Mouse (Mus musculus) CH12.LX (cell line): Measurements from ENCODE around the gene Oprm1. TPM values are rescaled to one million over a fixed set of nuclear protein-coding genes. Genes with fewer than 3 reads are reported as not detected.

Experiments used
- DNase-seq: peaks from one replicate; pipeline ENCODE4 v3.0.0-alpha.2; 2013; ENCODE audit errors: extremely low read depth
- H3K27ac ChIP-seq: 2 replicates; pipeline ENCODE4 v1.5.1; 2012; ENCODE audit warnings: low read depth, mild to moderate bottlenecking, control low read depth, moderate library complexity; ENCODE audit not compliant: insufficient read depth
- H3K27me3 ChIP-seq: replicated peaks from 2 replicates; pipeline ENCODE3; 2012; ENCODE audit warnings: inconsistent platforms
- H3K36me3 ChIP-seq, 2 experiments: replicated peaks in 1 of 2; 2 replicates each; pipeline versions ENCODE3 to v1.6.1; 2012; ENCODE audit warnings: inconsistent platforms in 1 of 2, low read length in 1 of 2, mild to moderate bottlenecking in 1 of 2, mixed read lengths in 1 of 2, moderate library complexity in 1 of 2; ENCODE audit not compliant: control insufficient read depth in 1 of 2, insufficient read depth in 1 of 2
- H3K4me1 ChIP-seq, 2 experiments: 2 replicates each; pipeline ENCODE4 v1.6.1; 2012; ENCODE audit warnings: inconsistent platforms in 1 of 2, moderate library complexity in 1 of 2; ENCODE audit not compliant: insufficient read depth in 2 of 2, control insufficient read depth in 1 of 2
- H3K4me2 ChIP-seq: 2 replicates; pipeline ENCODE4 v1.6.1; 2012; ENCODE audit warnings: low read depth, mild to moderate bottlenecking, control low read depth; ENCODE audit not compliant: poor library complexity, insufficient read depth, severe bottlenecking
- H3K4me3 ChIP-seq, 3 experiments: fragments of 150-350 bp in 1 of 3; sonication (generic) in 1 of 3; replicated peaks in 1 of 3; 2 replicates each; pipeline versions ENCODE3 to v1.5.1; 2011 to 2012; ENCODE audit warnings: low read depth in 2 of 3, low read length in 2 of 3, mild to moderate bottlenecking in 2 of 3, moderate library complexity in 2 of 3, control low read depth in 1 of 3, improper control_type of control experiment in 1 of 3, inconsistent platforms in 1 of 3, mixed read lengths in 1 of 3; ENCODE audit not compliant: poor library complexity in 1 of 3
- H3K79me2 ChIP-seq: replicated peaks from 2 replicates; pipeline ENCODE4 v1.6.1; 2012; ENCODE audit warnings: mild to moderate bottlenecking, moderate library complexity; ENCODE audit not compliant: control insufficient read depth, poor library complexity, insufficient read depth, severe bottlenecking; ENCODE audit errors: extremely low read depth
- H3K9ac ChIP-seq: 2 replicates; pipeline ENCODE4 v1.6.1; 2012; ENCODE audit warnings: low read depth, mild to moderate bottlenecking, control low read depth, moderate library complexity; ENCODE audit not compliant: insufficient read depth
- H3K9me3 ChIP-seq: replicated peaks from 2 replicates; pipeline ENCODE3; 2012; ENCODE audit warnings: low read length, inconsistent platforms, mixed read lengths
- CHD1 ChIP-seq: IDR thresholded peaks from 2 replicates; pipeline ENCODE4 v1.6.1; 2012; ENCODE audit warnings: low read depth, low read length, improper control_type of control experiment, inconsistent platforms
- CHD2 ChIP-seq: IDR thresholded peaks from 2 replicates; pipeline ENCODE4 v1.6.1; 2011; ENCODE audit warnings: low read length, improper control_type of control experiment
- CTCF ChIP-seq, 2 experiments: IDR thresholded peaks in 1 of 2; conservative IDR thresholded peaks in 1 of 2; 2 replicates each; pipeline ENCODE4 v1.5.1; 2011 to 2012; ENCODE audit warnings: low read depth in 2 of 2, low read length in 2 of 2, improper control_type of control experiment in 1 of 2, inconsistent platforms in 1 of 2, mild to moderate bottlenecking in 1 of 2, moderate library complexity in 1 of 2
- E2F4 ChIP-seq: IDR thresholded peaks from 2 replicates; pipeline ENCODE4 v1.6.1; 2011; ENCODE audit warnings: low read depth, low read length, improper control_type of control experiment; ENCODE audit not compliant: insufficient replicate concordance
- ELF1 ChIP-seq: IDR thresholded peaks from 2 replicates; pipeline ENCODE4 v1.6.1; 2014; ENCODE audit warnings: low read depth, mild to moderate bottlenecking, inconsistent platforms, low read length, improper control_type of control experiment
- EP300 ChIP-seq: IDR thresholded peaks from 2 replicates; pipeline ENCODE4 v1.6.1; 2011; ENCODE audit warnings: low read length, improper control_type of control experiment
- ETS1 ChIP-seq: conservative IDR thresholded peaks from 2 replicates; pipeline ENCODE4 v1.6.1; 2012; ENCODE audit warnings: low read depth, mild to moderate bottlenecking, inconsistent platforms, low read length, improper control_type of control experiment, moderate library complexity
- GABPA ChIP-seq: IDR thresholded peaks from 2 replicates; pipeline ENCODE4 v1.6.1; 2012; ENCODE audit warnings: low read depth, low read length, improper control_type of control experiment, inconsistent platforms; ENCODE audit not compliant: insufficient replicate concordance
- HCFC1 ChIP-seq: IDR thresholded peaks from 2 replicates; pipeline ENCODE4 v1.6.1; 2012; ENCODE audit warnings: low read depth, mild to moderate bottlenecking, inconsistent platforms, low read length, improper control_type of control experiment
- IRF4 ChIP-seq: IDR thresholded peaks from 2 replicates; pipeline ENCODE4 v1.6.1; 2014; ENCODE audit warnings: low read depth, mild to moderate bottlenecking, inconsistent platforms, low read length, improper control_type of control experiment
- MAFK ChIP-seq: IDR thresholded peaks from 2 replicates; pipeline ENCODE4 v1.6.1; 2011; ENCODE audit warnings: low read length, improper control_type of control experiment; ENCODE audit not compliant: insufficient replicate concordance
- MAZ ChIP-seq: IDR thresholded peaks from 2 replicates; pipeline ENCODE4 v1.6.1; 2012; ENCODE audit warnings: low read depth, mild to moderate bottlenecking, inconsistent platforms, low read length, improper control_type of control experiment, moderate library complexity
- MEF2A ChIP-seq: IDR thresholded peaks from 2 replicates; pipeline ENCODE4 v1.6.1; 2014; ENCODE audit warnings: low read depth, mild to moderate bottlenecking, inconsistent platforms, low read length, improper control_type of control experiment, borderline replicate concordance
- MXI1 ChIP-seq: IDR thresholded peaks from 2 replicates; pipeline ENCODE4 v1.6.1; 2011; ENCODE audit warnings: mild to moderate bottlenecking, low read depth, low read length, improper control_type of control experiment
- NELFE ChIP-seq: IDR thresholded peaks from 2 replicates; pipeline ENCODE4 v1.6.1; 2011; ENCODE audit warnings: low read depth, low read length, improper control_type of control experiment
- NRF1 ChIP-seq: IDR thresholded peaks from 2 replicates; pipeline ENCODE4 v1.6.1; 2014; ENCODE audit warnings: low read depth, mild to moderate bottlenecking, inconsistent platforms, low read length, improper control_type of control experiment, moderate library complexity
- PAX5 ChIP-seq: IDR thresholded peaks from 2 replicates; pipeline ENCODE4 v1.6.1; 2012; ENCODE audit warnings: low read length, inconsistent platforms, mixed read lengths
- POLR2AphosphoS2 ChIP-seq: IDR thresholded peaks from 2 replicates; pipeline ENCODE4 v1.6.1; 2011; ENCODE audit warnings: low read depth, low read length, improper control_type of control experiment
- RAD21 ChIP-seq: IDR thresholded peaks from 2 replicates; pipeline ENCODE4 v1.6.1; 2011; ENCODE audit warnings: low read depth, mild to moderate bottlenecking, low read length, improper control_type of control experiment, moderate library complexity
- RCOR1 ChIP-seq: conservative IDR thresholded peaks from 2 replicates; pipeline ENCODE4 v1.6.1; 2012; ENCODE audit warnings: low read depth, mild to moderate bottlenecking, inconsistent platforms, low read length, improper control_type of control experiment
- SIN3A ChIP-seq: IDR thresholded peaks from 2 replicates; pipeline ENCODE4 v1.6.1; 2012; ENCODE audit warnings: low read length, improper control_type of control experiment, inconsistent platforms
- SMC3 ChIP-seq: IDR thresholded peaks from 2 replicates; pipeline ENCODE4 v1.6.1; 2011; ENCODE audit warnings: low read depth, low read length, improper control_type of control experiment
- TBP ChIP-seq: conservative IDR thresholded peaks from 2 replicates; pipeline ENCODE4 v1.6.1; 2011; ENCODE audit warnings: low read depth, low read length, improper control_type of control experiment
- UBTF ChIP-seq: IDR thresholded peaks from 2 replicates; pipeline ENCODE4 v1.6.1; 2012; ENCODE audit warnings: low read depth, mild to moderate bottlenecking, inconsistent platforms, low read length, improper control_type of control experiment, moderate library complexity
- USF2 ChIP-seq: conservative IDR thresholded peaks from 2 replicates; pipeline ENCODE4 v1.6.1; 2011; ENCODE audit warnings: low read depth, low read length, improper control_type of control experiment
- ZC3H11A ChIP-seq: IDR thresholded peaks from 2 replicates; pipeline ENCODE4 v1.6.1; 2012; ENCODE audit warnings: low read depth, mild to moderate bottlenecking, inconsistent platforms, low read length, improper control_type of control experiment
- ZKSCAN1 ChIP-seq: IDR thresholded peaks from 2 replicates; pipeline ENCODE4 v1.6.1; 2012; ENCODE audit warnings: low read depth, inconsistent platforms, low read length, improper control_type of control experiment, borderline replicate concordance
- ZNF384 ChIP-seq: IDR thresholded peaks from 2 replicates; pipeline ENCODE4 v1.6.1; 2012; ENCODE audit warnings: low read depth, low read length, improper control_type of control experiment, inconsistent platforms
- dilution Hi-C: fragments of 300-500 bp; cut with MboI; formaldehyde crosslinking; loops from 2 replicates; pipeline ENCODE4 v1.14.3; 2020; ENCODE audit warnings: low sequenced_read_pairs; ENCODE audit not compliant: extremely low pct_unique_long_range_greater_than_20kb, extremely low pct_ligation_motif_present
- in situ Hi-C: fragments of 300-500 bp; cut with MboI; formaldehyde crosslinking; loops from 3 replicates; pipeline ENCODE4 v1.14.3; 2019; ENCODE audit warnings: low sequenced_read_pairs, low pct_ligation_motif_present, low pct_unique_long_range_greater_than_20kb, mixed read lengths
- polyA plus RNA-seq: library from polyadenylated mRNA; unstranded; fragments of >175 nt; gene quantifications from 2 replicates; pipeline ENCODE4 v1.2.1, GENCODE M21; 2012; ENCODE audit warnings: low read depth; ENCODE audit not compliant: insufficient read length
- total RNA-seq, 2 experiments: library from RNA; depleted of rRNA; stranded (reverse); fragments of 300-350 nt in 1 of 2; fragments of >200 nt in 1 of 2; gene quantifications; 2 replicates each; pipeline ENCODE4 v1.2.3; 2012 to 2014

Gene Oprm1
- total and polyA plus RNA-seq, 3 experiments, result not detected

DNA sequence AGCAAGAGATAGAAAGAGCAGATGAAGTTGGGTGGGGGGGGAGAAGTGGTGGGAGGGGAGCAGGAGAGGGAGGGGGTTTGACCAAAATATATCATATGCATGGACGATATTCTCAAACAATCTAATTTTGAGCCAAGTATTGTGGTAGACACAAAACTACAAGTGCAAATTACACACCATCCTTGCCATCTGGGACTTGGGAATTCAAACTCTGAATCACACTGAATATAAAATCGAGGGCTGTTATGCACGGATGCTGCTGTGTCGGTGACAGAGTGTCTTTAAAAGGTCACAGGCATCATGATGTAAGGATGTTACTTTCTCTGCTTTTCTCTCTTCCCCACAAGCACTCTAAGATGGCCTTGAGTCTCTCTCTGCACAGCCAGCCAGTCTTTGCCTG, 141.8 kb downstream of the Oprm1 start:
- no peak overlapping the region for H3K9ac ChIP-seq
- no peaks in the 10 kb centered on the region for H3K36me3 ChIP-seq
- no peak for DNase-seq
- H3K27ac ChIP-seq, result no peak overlapping the region
- H3K79me2 ChIP-seq, result no peaks in the 10 kb centered on the region
- no peaks in the 10 kb centered on the region for H3K9me3 ChIP-seq
- H3K4me1 ChIP-seq, result 0 out of 4 replicates have a peak, but pooled peaks cover 0 to 4% of the 10 kb centered on the region in 2 experiments
- dilution Hi-C loops, result no loop called here
- TF ChIP-seq IRF4, result no peak
- TF ChIP-seq MAFK, result no peak
- no peak for TF ChIP-seq MEF2A
- TF ChIP-seq ELF1, result no peak
- TF ChIP-seq, all 38 proteins: peak for 0
- no peaks in the 10 kb centered on the region for H3K27me3 ChIP-seq
- H3K4me2 ChIP-seq, result no peak overlapping the region
- H3K4me3 ChIP-seq, result no peak overlapping the region
- in situ Hi-C loops, result no loop called here

DNA sequence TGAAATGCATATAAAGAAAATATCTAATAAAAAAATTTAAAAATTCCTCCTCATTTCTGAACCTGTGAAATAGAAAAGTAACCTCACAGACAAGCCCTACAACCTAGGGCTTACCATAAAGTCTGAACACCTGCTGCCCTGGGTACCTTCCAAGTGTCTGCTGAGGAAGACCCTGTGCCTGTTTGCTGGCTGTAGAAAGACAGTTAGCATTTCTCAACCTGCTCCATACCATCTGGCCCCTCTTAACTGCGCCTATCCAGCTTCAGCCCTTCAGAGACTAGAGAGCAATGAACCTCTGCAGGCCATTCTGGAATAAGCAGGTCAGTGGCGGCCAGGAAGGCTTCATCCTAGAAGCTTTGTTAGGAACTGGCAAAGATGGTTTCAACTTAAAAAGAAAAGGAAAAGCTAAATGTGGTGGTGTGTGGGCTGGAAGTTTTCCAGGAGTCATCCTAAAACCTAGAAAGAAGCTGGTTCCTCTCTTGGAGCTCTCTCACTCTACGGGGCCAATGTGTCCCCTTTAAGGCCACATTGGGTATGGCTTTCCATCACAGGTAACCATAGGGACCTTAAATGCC, 143.6 kb downstream of the Oprm1 start:
- dilution Hi-C loops, result no loop called here
- no peaks in the 10 kb centered on the region for H3K27me3 ChIP-seq

DNA sequence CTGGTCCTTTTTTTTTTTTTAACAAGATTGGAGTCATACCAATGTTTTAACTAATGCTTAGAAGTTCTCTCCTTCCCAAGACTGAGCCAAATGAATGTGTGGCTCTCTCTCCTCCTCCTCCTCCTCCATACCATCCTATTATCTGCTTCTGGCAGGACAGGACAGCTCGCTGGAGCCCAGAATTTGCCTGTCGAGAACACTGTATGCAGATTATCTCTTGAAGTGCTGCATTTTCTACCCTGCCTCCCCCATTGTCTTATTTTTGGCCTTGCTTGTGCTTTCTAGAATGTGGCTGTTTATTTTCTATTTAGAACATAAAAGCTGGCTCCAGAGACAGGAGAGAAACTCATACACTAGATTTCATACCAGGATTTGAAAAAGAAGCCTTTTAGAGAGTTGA, 151.5 kb downstream of the Oprm1 start:
- no peaks in the 10 kb centered on the region for H3K9me3 ChIP-seq
- H3K4me1 ChIP-seq, result no peaks in the 10 kb centered on the region
- H3K27ac ChIP-seq, result no peak overlapping the region
- in situ Hi-C loops, result no loop called here
- no peak overlapping the region for H3K4me3 ChIP-seq
- H3K79me2 ChIP-seq, result no peaks in the 10 kb centered on the region
- no peak for TF ChIP-seq SMC3
- no peak for TF ChIP-seq USF2
- no peak for TF ChIP-seq E2F4
- no peak for TF ChIP-seq CTCF (conservative IDR thresholded peaks at IDR 0.05 in 1 of 2, IDR thresholded peaks at IDR 0.05 in 1 of 2; ENCODE audit: low read depth in 2 of 2, low read length in 2 of 2)
- TF ChIP-seq RAD21, result no peak
- no peak for TF ChIP-seq POLR2AphosphoS2
- TF ChIP-seq ETS1, result no peak
- TF ChIP-seq ZC3H11A, result no peak
- no peak for TF ChIP-seq SIN3A
- no peak for TF ChIP-seq MAZ
- no peak for TF ChIP-seq UBTF
- no peak for TF ChIP-seq CHD2
- no peak for TF ChIP-seq MAFK
- TF ChIP-seq EP300, result no peak
- no peak for TF ChIP-seq MXI1
- TF ChIP-seq, all 38 proteins: peak for 0
- no peak for DNase-seq
- Histone ChIP-seq H3K27me3 (no peaks in the 10 kb centered on the region), H3K9ac (no peak overlapping the region), H3K4me2 (no peak overlapping the region), H3K36me3 (peaks cover 0 to 4% of the 10 kb centered on the region in 2 experiments)
- dilution Hi-C loops, result no loop called here

More for the DNA sequence above, 143.6 kb downstream of the Oprm1 start:
- in situ Hi-C loops, result no loop called here
- TF ChIP-seq SIN3A (no peak), RCOR1 (no peak), CHD2 (no peak), SMC3 (no peak), ZKSCAN1 (no peak), TBP (no peak), PAX5 (no peak), MXI1 (no peak), GABPA (no peak), CTCF (conservative IDR thresholded peaks at IDR 0.05 in 1 of 2, IDR thresholded peaks at IDR 0.05 in 1 of 2; ENCODE audit: low read depth in 2 of 2, low read length in 2 of 2) (no peak), HCFC1 (no peak), CHD1 (no peak), NRF1 (no peak), NELFE (no peak), POLR2AphosphoS2 (no peak), ZNF384 (no peak)
- Histone ChIP-seq H3K9me3 (no peaks in the 10 kb centered on the region), H3K27ac (no peak overlapping the region), H3K36me3 (no peaks in the 10 kb centered on the region), H3K4me3 (no peak overlapping the region), H3K79me2 (no peaks in the 10 kb centered on the region), H3K4me2 (no peak overlapping the region), H3K9ac (no peak overlapping the region), H3K4me1 (0 out of 4 replicates have a peak, but pooled peaks cover 0 to 4% of the 10 kb centered on the region in 2 experiments)
- no peak for DNase-seq
